Mouse (Mus musculus) G1E-ER4 (cell line): Measurements from ENCODE around the gene Tmem19. TPM values are rescaled to one million over a fixed set of nuclear protein-coding genes. Genes with fewer than 3 reads are reported as not detected.

ENCODE experiments used
- GATA1 ChIP-seq: IDR thresholded peaks from one replicate; pipeline ENCODE4 v1.8.0; 2012; ENCODE audit warnings: low read length, inconsistent platforms
- polyA plus RNA-seq: library from polyadenylated mRNA; stranded (reverse); fragments of >175 nt; gene quantifications from 2 replicates; pipeline ENCODE4 v1.2.3, GENCODE M21; 2012

Tmem19 gene
- 3.0 and 3.7 TPM in 2 replicates for polyA plus RNA-seq

DNA sequence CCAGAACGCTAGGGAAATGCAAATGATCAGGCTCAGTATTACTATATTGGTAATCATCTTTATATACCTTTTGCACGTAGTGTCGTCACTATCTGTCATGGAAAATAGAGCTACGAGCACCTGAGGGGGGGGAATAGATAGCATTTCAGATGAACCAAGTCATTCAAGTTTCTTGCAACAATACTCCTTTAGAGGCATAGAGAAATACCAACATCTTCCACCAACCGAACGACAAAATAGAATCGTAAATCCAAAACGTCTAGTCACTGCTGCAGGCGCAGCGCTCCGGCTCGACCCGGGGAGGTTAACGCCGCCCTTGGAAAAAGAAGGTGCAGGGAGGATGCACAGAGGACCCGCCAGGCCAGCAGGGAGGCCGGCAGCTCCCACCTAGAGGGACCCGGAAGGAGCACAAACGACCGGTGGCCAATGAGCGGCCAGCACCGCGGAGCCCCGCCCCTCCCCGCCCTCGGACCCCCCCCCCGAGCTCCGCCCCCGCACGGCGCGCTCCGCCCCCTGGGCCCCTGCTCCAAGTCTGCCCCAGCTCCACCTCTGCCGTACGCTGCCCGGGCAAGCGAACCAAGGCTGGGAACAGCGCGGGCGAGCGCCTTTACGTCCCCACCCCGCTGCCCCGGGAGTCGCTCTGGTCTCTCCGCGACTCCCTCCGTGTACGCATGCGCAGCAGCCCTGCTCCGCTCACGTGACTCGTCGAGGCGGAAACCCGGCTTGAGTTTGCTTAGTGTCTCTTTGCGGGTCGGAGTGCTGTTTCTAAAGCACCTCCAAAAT lies at the start of gene Tmem19:
Gene Tmem19, minus strand, starts transcription at position 662 of the 783 bp plus-strand sequence.
- no peak for TF ChIP-seq GATA1

DNA sequence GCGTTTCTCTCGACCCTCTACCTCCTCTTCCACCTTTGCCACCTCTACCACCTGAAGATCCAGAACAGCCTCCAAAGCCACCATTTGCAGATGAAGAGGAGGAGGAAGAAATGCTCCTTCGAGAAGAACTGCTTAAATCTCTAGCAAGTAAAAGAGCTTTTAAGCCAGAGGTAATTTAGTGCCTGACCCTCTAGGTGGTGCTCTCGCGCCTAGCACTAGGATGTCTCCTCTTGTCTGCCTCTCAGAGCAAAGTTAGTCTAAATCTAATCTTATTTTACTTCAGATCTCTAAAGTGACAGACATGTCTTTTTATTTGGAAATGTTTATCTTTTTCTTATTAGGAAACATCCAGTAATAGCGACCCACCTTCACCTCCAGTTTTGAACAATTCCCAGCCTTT lies 44.1 kb upstream of the Tmem19 start:
- no peak for TF ChIP-seq GATA1

DNA sequence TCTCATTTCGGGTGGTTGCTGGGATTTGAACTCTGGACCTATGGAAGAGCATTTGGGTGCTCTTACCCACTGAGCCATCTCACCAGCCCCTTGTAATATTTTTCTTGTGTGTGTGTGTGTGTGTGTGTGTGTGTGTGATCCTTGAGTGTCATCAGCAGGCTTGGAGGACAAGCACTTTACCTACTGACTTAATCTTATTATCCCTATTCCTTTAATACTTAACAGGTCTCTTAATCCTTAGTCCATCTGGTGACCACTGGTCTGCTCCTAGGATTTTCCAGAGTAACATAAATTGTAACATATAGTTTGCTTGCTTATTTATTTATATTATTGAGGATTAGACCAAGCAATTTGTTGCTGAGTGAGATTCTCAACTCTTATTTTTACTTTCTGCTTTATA lies 29.6 kb upstream of the Tmem19 start:
- TF ChIP-seq GATA1: no peak

DNA sequence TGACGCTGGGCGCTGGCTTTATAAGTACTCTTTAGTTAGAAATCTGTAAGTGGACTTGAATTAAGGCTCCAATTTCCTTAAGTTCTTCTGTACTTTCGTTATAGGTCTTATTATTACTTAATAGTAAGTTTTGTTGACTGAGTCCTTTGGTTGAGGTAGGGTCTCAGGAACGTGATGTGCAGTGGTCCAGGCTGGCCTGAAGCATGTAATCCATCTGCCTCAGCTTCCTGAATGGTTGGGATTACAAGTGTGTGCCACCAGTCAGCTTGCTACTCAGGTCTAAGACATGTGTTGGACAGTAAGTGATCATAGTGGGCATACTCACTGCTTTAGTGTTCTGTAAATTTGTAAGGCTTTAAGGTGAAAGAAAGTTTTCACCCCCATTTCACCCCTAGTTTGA lies 28.8 kb upstream of the Tmem19 start:
- no peak for TF ChIP-seq GATA1

DNA sequence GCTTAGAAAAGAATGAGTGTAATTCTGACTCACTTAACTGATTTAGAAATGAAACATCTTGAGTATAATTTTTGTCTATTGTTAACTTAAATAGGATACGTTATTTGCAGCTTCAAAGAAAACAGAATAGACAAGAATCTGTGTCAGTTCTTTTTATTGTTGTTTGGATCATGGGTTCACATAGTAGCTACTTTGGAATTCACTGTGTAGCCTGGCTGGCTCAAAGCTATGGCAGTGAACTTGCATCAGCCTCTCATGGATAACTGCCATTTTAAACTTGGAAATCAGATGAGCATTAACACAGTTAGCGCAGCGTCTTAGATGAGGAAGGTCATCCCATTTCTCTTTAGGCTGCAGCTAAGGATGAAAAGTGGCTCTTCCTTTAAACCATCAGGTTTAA lies 25.6 kb upstream of the Tmem19 start:
- TF ChIP-seq GATA1: no peak

DNA sequence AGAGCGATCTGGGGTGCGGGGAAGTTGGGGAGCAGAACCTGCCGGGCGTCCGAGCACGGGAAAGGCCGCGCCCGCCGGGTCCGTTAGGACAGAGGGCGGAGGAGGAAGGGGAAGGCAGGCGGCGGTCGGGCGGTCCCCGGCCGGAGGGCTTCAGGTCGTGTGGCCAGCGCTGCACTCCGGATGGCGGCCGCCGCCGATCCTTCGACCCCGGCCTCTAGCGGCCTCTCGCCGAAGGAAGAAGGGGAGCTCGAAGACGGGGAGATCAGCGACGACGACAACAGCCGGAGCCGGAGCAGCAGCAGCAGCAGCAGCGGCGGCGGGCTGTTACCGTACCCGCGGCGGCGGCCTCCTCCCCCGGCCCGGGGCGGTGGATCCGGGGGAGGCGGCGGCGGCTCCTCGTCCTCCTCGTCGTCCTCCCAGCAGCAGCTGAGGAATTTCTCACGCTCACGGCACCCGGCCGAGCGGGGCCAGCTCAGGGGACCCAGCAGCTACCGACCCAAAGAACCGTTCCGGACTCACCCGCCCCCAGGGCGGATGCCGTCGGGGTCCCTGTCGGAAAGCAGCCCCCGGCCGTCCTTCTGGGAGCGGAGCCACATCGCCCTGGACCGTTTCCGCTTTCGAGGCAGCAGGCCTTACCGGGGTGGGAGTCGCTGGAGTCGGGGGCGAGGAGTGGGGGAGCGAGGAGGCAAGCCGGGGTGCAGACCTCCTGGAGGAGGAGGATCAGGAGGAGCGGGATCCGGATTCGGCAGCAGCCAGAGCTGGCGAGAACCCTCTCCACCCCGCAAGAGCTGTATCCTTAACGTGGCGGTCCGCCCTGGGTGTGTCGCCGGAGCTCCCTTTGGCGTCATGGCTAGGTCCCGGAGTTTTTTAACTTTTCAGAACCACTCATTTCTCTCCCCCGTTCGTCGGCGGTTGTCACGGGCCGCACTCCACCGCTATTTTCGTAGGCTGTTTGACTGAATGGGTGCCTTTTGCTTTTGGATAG lies 23.0 kb upstream of the Tmem19 start:
- TF ChIP-seq GATA1: no peak

DNA sequence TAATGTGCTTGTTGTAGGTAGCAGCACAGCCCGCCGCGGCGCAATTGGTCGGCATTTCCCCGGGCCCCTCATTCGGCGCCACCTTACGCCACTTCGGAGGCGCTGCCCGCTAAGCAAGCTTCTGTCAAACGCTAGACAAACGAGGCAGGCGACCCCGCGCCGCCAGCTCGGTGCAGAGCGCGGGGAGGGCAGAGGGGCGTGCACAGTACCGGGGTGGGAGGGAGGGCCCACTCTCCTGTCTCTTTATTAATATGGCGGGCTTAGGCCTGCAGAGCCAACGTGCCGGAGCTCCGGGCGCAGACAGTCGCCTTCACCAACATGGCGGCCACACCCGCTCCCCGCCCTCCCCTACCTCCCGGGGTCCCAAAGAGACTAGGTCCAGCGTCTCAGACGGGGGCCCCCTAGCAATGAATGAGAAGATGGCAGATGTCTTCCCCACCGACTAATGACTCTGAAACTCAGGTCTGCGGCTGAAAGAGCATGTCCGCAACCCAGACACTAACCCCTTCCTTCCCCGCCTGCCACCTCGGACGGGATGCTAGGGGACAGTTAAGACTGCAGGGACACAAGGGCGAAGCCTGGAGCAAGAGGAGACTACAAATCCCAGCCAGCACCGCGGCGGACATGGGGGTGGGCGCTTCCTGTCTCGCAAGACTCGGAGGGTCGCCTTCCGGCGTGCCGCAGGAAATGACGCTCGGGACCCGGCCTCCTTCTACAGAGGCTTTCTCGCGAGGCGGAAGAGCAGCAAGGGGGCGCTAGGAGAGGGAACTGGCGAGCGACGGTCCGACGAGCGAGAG lies 22.1 kb upstream of the Tmem19 start, which contains the start of the genes Thap2 and Zfc3h1:
Gene Thap2, minus strand, starts transcription at position 223 of the 797 bp plus-strand sequence.
Gene Zfc3h1, plus strand, starts transcription at position 739 of the 797 bp plus-strand sequence.
- no peak for TF ChIP-seq GATA1

DNA sequence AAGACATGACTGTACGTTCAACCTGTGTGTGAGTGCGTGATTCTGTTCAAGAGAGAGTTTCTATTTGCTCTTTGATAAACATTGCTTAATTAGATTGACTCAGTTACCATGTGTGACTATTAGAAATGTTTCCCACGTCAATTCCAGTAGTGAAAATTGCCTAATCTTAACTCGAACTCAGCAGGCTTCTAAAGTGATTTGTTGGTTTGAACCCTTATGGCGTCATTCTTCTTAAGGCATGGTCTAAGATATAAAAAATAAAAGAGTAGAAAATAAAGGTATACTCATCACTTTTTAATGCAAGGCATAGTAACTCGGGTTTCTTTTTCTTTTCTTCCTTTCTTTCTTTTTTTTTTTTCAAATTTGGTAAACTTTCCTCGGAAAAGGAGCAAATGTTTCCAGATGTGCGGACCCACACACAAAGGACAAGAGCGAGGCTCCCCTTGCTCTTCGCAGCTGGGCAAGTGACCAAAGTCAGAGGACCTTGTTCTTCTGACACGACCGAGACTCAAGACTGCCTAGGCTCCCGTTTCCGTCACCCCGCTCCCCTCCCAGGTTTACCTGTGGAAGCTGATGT lies 21.4 kb upstream of the Tmem19 start:
- no peak for TF ChIP-seq GATA1

DNA sequence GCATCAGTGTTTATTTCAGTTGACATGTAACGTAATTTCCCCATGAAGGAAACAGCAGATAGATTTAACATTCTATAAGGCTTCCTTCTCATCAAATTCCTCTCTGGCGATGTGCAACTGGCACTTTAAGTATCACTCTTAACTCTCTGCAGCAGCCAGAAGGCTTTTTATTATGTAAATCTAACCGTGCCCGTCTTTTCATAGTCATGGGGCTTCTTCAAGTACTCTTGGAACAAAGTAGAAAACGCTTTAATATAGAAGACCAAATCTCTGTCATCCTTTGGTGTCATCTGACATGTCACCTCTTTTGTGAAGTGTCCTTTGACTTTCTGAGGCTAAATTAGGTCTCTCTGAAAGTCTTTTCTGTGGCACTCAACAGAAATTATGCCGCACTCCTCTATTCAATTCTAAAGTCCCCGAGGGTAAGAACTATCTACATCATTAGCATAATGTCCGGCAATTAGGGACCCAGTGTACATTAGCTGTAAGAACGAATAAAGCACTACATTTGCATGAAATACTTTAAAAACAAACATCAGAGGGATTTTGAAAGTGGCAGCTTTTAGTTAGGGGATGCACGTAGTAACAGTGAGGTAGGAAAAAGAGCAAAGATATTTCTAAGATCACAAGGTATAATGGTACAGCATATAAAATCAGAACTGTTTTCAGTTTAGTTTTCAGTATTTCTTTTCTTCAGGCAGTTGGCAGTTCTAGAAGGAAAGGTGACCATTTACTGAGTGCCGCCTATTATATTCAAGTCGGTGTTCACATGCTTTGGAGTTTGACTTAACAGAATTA lies 20.7 kb upstream of the Tmem19 start:
- TF ChIP-seq GATA1: no peak

DNA sequence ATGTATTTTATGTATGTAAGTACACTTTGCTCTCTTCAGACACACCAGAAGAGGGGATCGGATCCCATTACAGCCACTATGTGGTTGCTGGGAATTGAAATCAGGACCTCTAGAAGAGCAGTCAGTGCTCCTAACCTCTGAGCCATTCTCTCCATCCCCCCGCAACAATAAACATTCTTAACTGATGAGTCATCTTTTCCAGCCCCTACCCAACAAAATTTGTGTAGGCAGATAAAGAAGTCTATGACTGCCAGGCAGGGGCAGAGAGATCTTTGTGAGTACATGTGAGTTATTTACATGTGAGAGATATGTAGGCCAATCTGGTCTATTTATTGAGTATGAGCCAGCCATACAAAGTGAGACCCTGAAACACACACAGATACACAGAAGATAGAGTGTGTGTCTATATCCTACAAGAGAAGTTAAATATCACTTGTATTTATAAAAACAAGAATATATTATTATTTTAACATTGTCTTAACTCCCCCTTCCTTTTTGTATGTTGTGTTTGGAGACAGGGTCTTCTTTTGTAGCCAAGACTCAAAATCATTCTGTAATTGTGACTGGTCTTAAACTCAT lies 19.3 kb upstream of the Tmem19 start:
- no peak for TF ChIP-seq GATA1

DNA sequence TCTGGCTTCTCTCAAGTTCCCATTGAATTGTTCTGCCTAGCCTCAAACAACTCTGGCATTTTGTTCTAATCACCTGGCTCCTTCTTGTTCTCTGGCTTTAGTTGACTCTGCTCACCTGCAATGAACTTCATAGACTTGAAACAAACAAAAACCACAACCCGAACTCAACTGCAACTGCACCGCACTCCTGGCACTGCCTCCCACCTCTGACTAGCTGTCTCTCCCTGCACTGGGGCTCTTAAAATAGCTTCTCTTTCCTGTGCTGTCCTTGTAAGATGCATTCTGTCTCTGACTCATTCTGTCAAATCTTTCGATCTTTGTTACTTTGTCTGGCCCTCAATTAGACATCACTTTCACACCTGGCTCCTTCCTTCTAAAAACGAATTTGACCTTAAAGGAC lies 850 bp upstream of the Tmem19 start:
- no peak for TF ChIP-seq GATA1

DNA sequence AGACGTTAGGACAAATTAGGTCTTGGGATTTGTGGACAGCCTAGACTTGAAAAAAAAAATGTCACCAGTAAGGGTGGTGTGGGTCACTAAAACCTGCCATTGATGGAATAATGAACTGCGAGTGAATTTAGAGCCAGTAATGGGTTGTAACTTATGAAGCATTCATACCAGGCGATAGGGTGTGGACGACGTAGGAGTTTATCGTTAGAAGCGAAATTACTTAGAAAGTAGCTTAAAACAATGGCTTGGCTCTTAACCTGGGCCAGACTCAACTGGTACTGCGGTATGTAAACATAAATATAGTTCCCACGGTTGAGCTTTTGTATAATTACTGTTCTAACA lies 293 bp upstream of the Tmem19 start:
- no peak for TF ChIP-seq GATA1

DNA sequence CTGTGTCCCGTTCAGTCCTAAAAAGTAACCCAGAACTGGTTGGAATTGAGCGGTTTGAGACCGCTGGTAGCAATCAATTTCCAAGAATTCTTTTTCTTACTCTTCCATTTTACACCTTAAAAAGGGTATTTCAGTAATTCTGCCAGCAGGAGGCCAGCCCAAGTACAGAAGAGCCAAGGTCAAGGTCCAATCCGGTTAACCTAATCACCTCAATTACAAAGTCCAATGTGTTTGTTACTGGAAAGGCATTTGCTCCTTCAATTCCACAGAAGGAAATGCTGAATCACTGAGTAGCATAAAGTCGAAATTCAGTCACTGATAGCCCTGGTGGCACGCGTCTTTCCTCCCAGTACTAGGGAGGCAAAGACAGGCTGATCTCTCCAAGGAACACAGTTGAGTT lies 3.2 kb downstream of the Tmem19 start:
- no peak for TF ChIP-seq GATA1
